Mouse (Mus musculus): ENCODE data around the gene Tmem246. TPM values are rescaled to one million over a fixed set of nuclear protein-coding genes. Genes with fewer than 3 reads are reported as not detected.

Gene Tmem246
- polyA plus RNA-seq, 1 experiment from 2014 or later: 14.6 TPM

DNA sequence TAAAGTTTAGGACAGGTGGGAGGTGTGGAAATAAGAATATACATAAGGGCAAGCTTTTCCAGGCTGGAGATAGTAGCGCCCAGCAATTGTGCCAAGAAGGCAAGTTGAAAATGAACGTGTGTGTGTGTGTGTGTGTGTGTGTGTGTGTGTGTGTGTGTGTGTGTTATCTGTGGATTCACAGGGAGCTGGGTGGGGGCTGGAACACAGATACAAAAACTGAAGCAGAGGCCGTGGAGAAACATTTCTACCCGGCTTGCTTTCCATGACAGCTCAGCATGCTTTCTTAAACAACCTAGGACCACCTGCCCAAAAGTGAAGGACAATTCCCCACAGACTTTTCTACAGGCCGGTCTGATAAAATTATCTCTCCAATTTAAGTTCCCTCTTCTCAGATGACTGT, 6.9 kb upstream of the Tmem246 start:
- Histone ChIP-seq H3K9me3 (no peaks in the 10 kb centered on the region), H3K27me3 (ENCODE audit: poor library complexity, severe bottlenecking) (no peaks in the 10 kb centered on the region), H3K36me3 (replicated peaks) (no peaks in the 10 kb centered on the region), H3K4me3 (no peak overlapping the region), H3K27ac (no peak overlapping the region), H3K4me1 (no peaks in the 10 kb centered on the region)
- no peak for DNase-seq (ENCODE audit: extremely low spot score, low spot score)
- 94% methylated on average over 5 of the region's 5 CpGs for WGBS

GRCm38 (mm10) chr4:49604016-49604546, 6.4 kb upstream of the Tmem246 start:
- Histone ChIP-seq H3K27ac (no peak overlapping the region), H3K27me3 (ENCODE audit: poor library complexity, severe bottlenecking) (no peaks in the 10 kb centered on the region), H3K4me1 (no peaks in the 10 kb centered on the region), H3K36me3 (replicated peaks) (no peaks in the 10 kb centered on the region), H3K4me3 (no peak overlapping the region), H3K9me3 (no peaks in the 10 kb centered on the region)
- no peak for DNase-seq (ENCODE audit: extremely low spot score, low spot score)
- WGBS: 68% methylated on average over 1 of the region's 1 CpGs

- no peak for DNase-seq (ENCODE audit: extremely low spot score, low spot score)
- Histone ChIP-seq H3K27me3 (ENCODE audit: poor library complexity, severe bottlenecking) (peaks cover 5% of the 10 kb centered on the region; the same call in 1 of the 2 replicates), H3K27ac (no peak overlapping the region), H3K4me1 (peaks cover under 1% of the 10 kb centered on the region; the same call in 1 of the 2 replicates), H3K9me3 (no peaks in the 10 kb centered on the region), H3K4me3 (no peak overlapping the region), H3K36me3 (replicated peaks) (no peaks in the 10 kb centered on the region)
- WGBS: 73% methylated on average over 2 of the region's 2 CpGs
Measured at GRCm38 (mm10) chr4:49603161-49603560, 5.5 kb upstream of the Tmem246 start.

DNA sequence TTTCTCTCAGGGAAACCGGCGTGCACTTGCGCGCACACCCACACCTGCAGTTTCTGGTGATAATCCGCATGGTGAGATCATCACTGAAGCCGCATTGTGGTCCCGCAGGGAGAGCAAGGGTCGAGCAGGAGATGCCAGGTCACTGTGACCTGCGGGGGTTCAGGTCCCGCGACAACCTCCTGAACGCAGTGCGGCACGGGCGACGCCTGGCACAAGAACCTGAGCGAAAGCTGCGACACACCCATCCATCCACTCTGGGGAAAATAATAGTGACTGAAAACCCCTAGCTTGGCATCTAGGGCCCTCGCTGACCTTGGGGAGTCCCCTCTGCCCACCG, 862 bp downstream of the Tmem246 start:
- peak; percentile 53 for DNase-seq (ENCODE audit: extremely low spot score, low spot score)
- no peaks in the 10 kb centered on the region for H3K9me3 ChIP-seq
- peaks cover 5% of the 10 kb centered on the region; the same call in 1 of the 2 replicates for H3K27me3 ChIP-seq (ENCODE audit: poor library complexity, severe bottlenecking)
- 3% methylated on average over 20 of the region's 20 CpGs for WGBS
- H3K27ac ChIP-seq: peak overlapping the region; percentile 91
- H3K36me3 ChIP-seq (replicated peaks): no peaks in the 10 kb centered on the region
- peaks cover 15% of the 10 kb centered on the region for H3K4me1 ChIP-seq
- H3K4me3 ChIP-seq: peak overlapping the region; percentile 83

GRCm38 (mm10) chr4:49590152-49590551, 7.5 kb downstream of the Tmem246 start:
- 85% methylated on average over 2 of the region's 2 CpGs for WGBS
- Histone ChIP-seq H3K4me1 (no peaks in the 10 kb centered on the region), H3K27me3 (ENCODE audit: poor library complexity, severe bottlenecking) (no peaks in the 10 kb centered on the region), H3K4me3 (no peak overlapping the region), H3K27ac (no peak overlapping the region), H3K36me3 (replicated peaks) (peaks cover 14% of the 10 kb centered on the region), H3K9me3 (no peaks in the 10 kb centered on the region)
- DNase-seq (ENCODE audit: extremely low spot score, low spot score): no peak

- Histone ChIP-seq H3K27ac (no peak overlapping the region), H3K36me3 (replicated peaks) (peaks cover 14% of the 10 kb centered on the region), H3K27me3 (ENCODE audit: poor library complexity, severe bottlenecking) (no peaks in the 10 kb centered on the region), H3K4me3 (no peak overlapping the region), H3K4me1 (no peaks in the 10 kb centered on the region), H3K9me3 (no peaks in the 10 kb centered on the region)
- no peak for DNase-seq (ENCODE audit: extremely low spot score, low spot score)
- WGBS: 94% methylated on average over 10 of the region's 10 CpGs
Measured at GRCm38 (mm10) chr4:49586811-49587210, 10.9 kb downstream of the Tmem246 start.

DNA sequence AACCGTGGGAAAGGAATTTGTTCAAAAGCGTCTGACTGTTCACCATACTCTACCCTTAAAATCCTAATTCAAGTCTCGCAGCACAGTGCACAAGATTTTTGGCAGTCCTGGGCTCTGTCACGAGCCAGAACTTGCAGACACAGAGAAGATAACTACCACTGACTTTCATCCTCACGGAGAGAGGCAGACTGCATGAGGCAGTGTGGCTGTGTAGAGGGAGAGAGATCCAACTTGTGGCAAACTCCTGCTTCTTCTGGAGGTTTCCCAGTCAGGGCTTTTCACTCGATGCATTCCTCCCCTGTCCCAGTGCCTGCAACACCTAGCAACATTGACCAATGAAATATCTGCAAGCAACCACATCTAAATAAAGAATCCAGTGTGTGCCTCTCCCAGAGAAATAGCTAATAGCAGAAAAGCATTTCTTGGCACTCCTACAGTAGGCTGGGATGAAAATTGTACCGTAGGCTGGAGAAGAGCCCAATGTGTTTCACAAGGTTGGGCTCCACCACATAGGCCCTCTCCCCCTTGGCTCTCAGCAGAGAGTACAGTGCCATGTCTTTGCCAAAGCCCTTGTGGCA, 12.1 kb downstream of the Tmem246 start:
- Histone ChIP-seq H3K27ac (no peak overlapping the region), H3K36me3 (replicated peaks) (peaks cover 14% of the 10 kb centered on the region), H3K9me3 (no peaks in the 10 kb centered on the region), H3K4me1 (no peaks in the 10 kb centered on the region), H3K27me3 (ENCODE audit: poor library complexity, severe bottlenecking) (no peaks in the 10 kb centered on the region), H3K4me3 (no peak overlapping the region)
- no peak for DNase-seq (ENCODE audit: extremely low spot score, low spot score)
- 90% methylated on average over 7 of the region's 7 CpGs for WGBS

DNA sequence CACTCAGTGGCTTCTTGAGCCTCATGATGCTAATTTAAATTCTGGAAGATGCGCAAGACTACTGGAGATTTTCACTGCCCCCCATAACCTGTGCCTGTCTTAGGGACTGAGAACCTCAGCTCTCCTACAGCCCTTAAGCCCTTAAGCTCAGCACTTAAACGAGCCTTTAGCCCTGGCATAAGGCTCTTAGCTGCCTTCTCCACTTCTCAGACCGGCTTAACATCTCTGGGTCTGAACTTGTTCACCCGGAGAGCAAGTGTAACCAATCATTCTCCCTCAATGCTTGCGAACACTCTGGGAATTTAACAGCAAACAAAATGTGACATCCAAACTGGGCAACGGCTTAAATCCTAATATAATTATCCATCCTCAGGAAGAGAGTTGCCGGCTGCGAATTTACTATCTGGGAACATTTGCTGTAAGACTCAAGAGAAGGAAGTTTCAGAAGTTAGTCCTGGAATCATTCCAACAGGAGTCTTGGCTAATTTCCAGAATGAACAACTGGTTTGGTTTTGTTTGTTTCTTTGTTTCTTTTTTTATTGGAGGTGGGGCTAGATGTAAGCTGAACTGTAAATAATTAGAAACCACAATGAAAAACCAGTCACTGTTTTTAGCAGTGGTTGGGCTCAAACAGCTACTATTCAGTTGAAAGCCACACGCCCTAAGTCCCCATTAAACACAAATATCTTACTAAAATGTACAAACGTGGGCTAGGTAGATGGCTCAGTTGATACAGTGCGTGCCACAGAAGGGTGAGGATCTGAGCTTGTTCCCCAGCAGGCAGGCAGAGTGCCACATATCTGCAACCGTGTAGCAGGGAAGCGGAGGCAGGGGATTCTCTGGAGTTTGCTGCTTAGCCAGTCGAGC, 13.5 kb downstream of the Tmem246 start:
- no peak overlapping the region for H3K27ac ChIP-seq
- no peaks in the 10 kb centered on the region for H3K9me3 ChIP-seq
- WGBS: 79% methylated on average over 14 of the region's 14 CpGs
- H3K4me3 ChIP-seq: no peak overlapping the region
- no peaks in the 10 kb centered on the region for H3K4me1 ChIP-seq
- no peaks in the 10 kb centered on the region for H3K27me3 ChIP-seq (ENCODE audit: poor library complexity, severe bottlenecking)
- H3K36me3 ChIP-seq (replicated peaks): peaks cover 14% of the 10 kb centered on the region
- DNase-seq (ENCODE audit: extremely low spot score, low spot score): no peak

GRCm38 (mm10) chr4:49581256-49581655, 16.4 kb downstream of the Tmem246 start:
- Histone ChIP-seq H3K4me3 (no peak overlapping the region), H3K27ac (no peak overlapping the region), H3K27me3 (ENCODE audit: poor library complexity, severe bottlenecking) (no peaks in the 10 kb centered on the region), H3K36me3 (replicated peaks) (peaks cover 8% of the 10 kb centered on the region), H3K9me3 (no peaks in the 10 kb centered on the region), H3K4me1 (no peaks in the 10 kb centered on the region)
- 80% methylated on average over 4 of the region's 4 CpGs for WGBS
- no peak for DNase-seq (ENCODE audit: extremely low spot score, low spot score)

GRCm38 (mm10) chr4:49572194-49572593, 25.5 kb downstream of the Tmem246 start:
- Histone ChIP-seq H3K27ac (no peak overlapping the region), H3K9me3 (no peaks in the 10 kb centered on the region), H3K36me3 (replicated peaks) (no peaks in the 10 kb centered on the region), H3K27me3 (ENCODE audit: poor library complexity, severe bottlenecking) (no peaks in the 10 kb centered on the region), H3K4me3 (no peak overlapping the region), H3K4me1 (no peaks in the 10 kb centered on the region)
- DNase-seq (ENCODE audit: extremely low spot score, low spot score): no peak
- 95% methylated on average over 4 of the region's 4 CpGs for WGBS

GRCm38 (mm10) chr4:49567613-49568012, 30.1 kb downstream of the Tmem246 start:
- 22% methylated on average over 3 of the region's 3 CpGs for WGBS
- no peaks in the 10 kb centered on the region for H3K27me3 ChIP-seq (ENCODE audit: poor library complexity, severe bottlenecking)
- no peaks in the 10 kb centered on the region for H3K36me3 ChIP-seq (replicated peaks)
- no peaks in the 10 kb centered on the region for H3K4me1 ChIP-seq
- DNase-seq (ENCODE audit: extremely low spot score, low spot score): peak; percentile 38
- H3K27ac ChIP-seq: no peak overlapping the region
- H3K9me3 ChIP-seq: no peaks in the 10 kb centered on the region
- no peak overlapping the region for H3K4me3 ChIP-seq

GRCm38 (mm10) chr4:49559915-49560772, 37.5 kb downstream of the Tmem246 start:
- no peaks in the 10 kb centered on the region for H3K9me3 ChIP-seq
- no peaks in the 10 kb centered on the region for H3K36me3 ChIP-seq (replicated peaks)
- H3K4me3 ChIP-seq: no peak overlapping the region
- H3K4me1 ChIP-seq: no peaks in the 10 kb centered on the region
- H3K27me3 ChIP-seq (ENCODE audit: poor library complexity, severe bottlenecking): no peaks in the 10 kb centered on the region
- WGBS: 82% methylated on average over 20 of the region's 20 CpGs
- DNase-seq (ENCODE audit: extremely low spot score, low spot score): no peak
- H3K27ac ChIP-seq: no peak overlapping the region
